Mouse (Mus musculus) intestine, postnatal 0 days (tissue): Measurements from ENCODE around the gene Cdc37. TPM values are rescaled to one million over a fixed set of nuclear protein-coding genes. Genes with fewer than 3 reads are reported as not detected.

Source experiments
- ATAC-seq: fragments of 200-750 bp; cut with Nextera tagmentation; 2 replicates; pipeline ENCODE4 v1.8.0; 2017; ENCODE audit warnings: mild to moderate bottlenecking, moderate TSS enrichment, moderate library complexity
- H3K27ac ChIP-seq: fragments of 300-500 bp; sonication (generic); 2 replicates; pipeline ENCODE4 v1.5.1; 2014; ENCODE audit warnings: mild to moderate bottlenecking, low read depth, low read length, moderate library complexity
- H3K27me3 ChIP-seq: fragments of 300-500 bp; sonication (generic); replicated peaks from 2 replicates; pipeline ENCODE4 v1.6.1; 2014; ENCODE audit warnings: low read length, mixed read lengths; ENCODE audit not compliant: control insufficient read depth, insufficient read depth
- H3K36me3 ChIP-seq: fragments of 300-500 bp; sonication (generic); 2 replicates; pipeline ENCODE4 v1.6.1; 2014; ENCODE audit warnings: mild to moderate bottlenecking, moderate library complexity; ENCODE audit not compliant: control insufficient read depth, insufficient read depth
- H3K4me1 ChIP-seq: fragments of 300-500 bp; sonication (generic); replicated peaks from 2 replicates; pipeline ENCODE4 v1.6.1; 2014; ENCODE audit warnings: antibody characterized with exemption, low read length, mixed read lengths; ENCODE audit not compliant: control insufficient read depth, insufficient read depth
- H3K4me2 ChIP-seq: fragments of 300-500 bp; sonication (generic); replicated peaks from 2 replicates; pipeline ENCODE4 v1.6.1; 2014; ENCODE audit warnings: low read depth, mild to moderate bottlenecking, moderate library complexity
- H3K4me3 ChIP-seq: fragments of 300-500 bp; sonication (generic); 2 replicates; pipeline ENCODE4 v1.5.1; 2014; ENCODE audit warnings: low read depth, low read length
- H3K9ac ChIP-seq: fragments of 300-500 bp; sonication (generic); 2 replicates; pipeline ENCODE4 v1.6.1; 2014; ENCODE audit warnings: mild to moderate bottlenecking, low read depth, low read length
- H3K9me3 ChIP-seq: fragments of 300-500 bp; sonication (generic); 2 replicates; pipeline ENCODE4 v1.6.1; 2016; ENCODE audit warnings: mixed run types; ENCODE audit not compliant: control insufficient read depth
- CTCF ChIP-seq: sonication (generic); IDR thresholded peaks from 2 replicates; pipeline ENCODE4 v1.5.1; 2016; ENCODE audit warnings: low read depth, mild to moderate bottlenecking, control low read depth, antibody characterized with exemption, moderate library complexity
- WGBS: fragments of 180-500 bp; shearing (Covaris S2); extraction: QIAGEN DNeasy Blood & Tissue Kit; methylation state at CpG from one replicate; pipeline ENCODE4 v1.1.7; 2014; 5-methylcytosine and 5-hydroxymethylcytosine counted together
- polyA plus RNA-seq: library from polyadenylated mRNA; unstranded; fragments of >200 nt; fragmentation: Nextera tagmentation; extraction: Ambion mirVana; gene quantifications from 2 replicates; pipeline ENCODE4 v1.2.1, GENCODE M21; 2015

Cdc37 gene
- polyA plus RNA-seq, 1 experiment from 2014 or later = 115 TPM

DNA sequence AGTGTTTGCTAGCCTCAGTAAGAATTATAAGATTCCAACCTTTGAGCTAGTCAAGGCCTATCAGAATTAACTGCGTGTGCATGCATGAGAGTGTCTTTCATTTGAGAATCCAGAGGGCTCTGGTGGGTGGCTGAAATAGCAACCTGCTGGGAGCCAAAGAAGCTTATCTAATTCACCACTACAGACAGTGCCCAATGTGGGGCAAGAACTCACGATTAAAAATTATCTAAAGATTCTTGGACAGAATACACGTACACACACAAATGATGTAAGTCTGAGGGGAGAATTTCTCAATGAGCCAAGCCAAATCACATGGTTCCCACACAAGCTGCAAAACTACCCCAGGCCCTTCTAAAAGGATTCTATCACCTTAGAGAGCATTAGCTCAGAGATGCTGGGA, 66.5 kb downstream of the Cdc37 start:
- no peaks in the 10 kb centered on the region for H3K4me1 ChIP-seq
- 84% methylated on average over 3 of the region's 3 CpGs for WGBS
- no peak overlapping the region for H3K9ac ChIP-seq
- ATAC-seq = no peak
- no peak overlapping the region for H3K4me3 ChIP-seq
- no peaks in the 10 kb centered on the region for H3K27me3 ChIP-seq
- H3K4me2 ChIP-seq = no peak overlapping the region
- peaks cover 77% of the 10 kb centered on the region for H3K36me3 ChIP-seq
- H3K27ac ChIP-seq = no peak overlapping the region
- no peaks in the 10 kb centered on the region for H3K9me3 ChIP-seq
- TF ChIP-seq CTCF = no peak

Other genes with a start within 250 kb of the Cdc37 start
- 18.5 and 19.2 TPM in 2 replicates for gene Dnmt1, start 190.1 kb downstream of the Cdc37 start, polyA plus RNA-seq
- gene S1pr2, start 173.2 kb downstream of the Cdc37 start, polyA plus RNA-seq = 9.5 and 11.4 TPM in 2 replicates
- 107 and 113 TPM in 2 replicates for gene Mrpl4, start 147.2 kb downstream of the Cdc37 start, polyA plus RNA-seq
- gene Icam1, start 134.0 kb downstream of the Cdc37 start, polyA plus RNA-seq = 10.2 and 11.8 TPM in 2 replicates
- gene Icam4, start 120.6 kb downstream of the Cdc37 start, polyA plus RNA-seq = 0.12 and 0.20 TPM in 2 replicates
- gene Icam5, start 117.9 kb downstream of the Cdc37 start, polyA plus RNA-seq = 0.08 and 0.12 TPM in 2 replicates
- not detected in 2 replicates for gene Zglp1, start 82.9 kb downstream of the Cdc37 start, polyA plus RNA-seq
- gene Gm49373, start 76.9 kb downstream of the Cdc37 start, polyA plus RNA-seq = 0.09 and 0.13 TPM in 2 replicates
- 42.7 and 46.3 TPM in 2 replicates for gene Fdx1l, start 76.4 kb downstream of the Cdc37 start, polyA plus RNA-seq
- 0.22 and 0.42 TPM in 2 replicates for gene Gm38431, start 58.0 kb downstream of the Cdc37 start, polyA plus RNA-seq
- 22.5 and 26.2 TPM in 2 replicates for gene Raver1, start 58.0 kb downstream of the Cdc37 start, polyA plus RNA-seq
- 8.0 and 9.2 TPM in 2 replicates for gene Tyk2, start 18.7 kb downstream of the Cdc37 start, polyA plus RNA-seq
- gene Pde4a, start 15.7 kb upstream of the Cdc37 start, polyA plus RNA-seq = 2.8 and 3.5 TPM in 2 replicates
- 38.3 and 42.4 TPM in 2 replicates for gene Keap1, start 89.4 kb upstream of the Cdc37 start, polyA plus RNA-seq
- not detected in 2 replicates for gene S1pr5, start 98.5 kb upstream of the Cdc37 start, polyA plus RNA-seq
- gene Atg4d, start 115.3 kb upstream of the Cdc37 start, polyA plus RNA-seq = 44.7 and 48.1 TPM in 2 replicates
- gene Kri1, start 138.0 kb upstream of the Cdc37 start, polyA plus RNA-seq = 7.0 and 7.2 TPM in 2 replicates
- gene Cdkn2d, start 141.4 kb upstream of the Cdc37 start, polyA plus RNA-seq = 24.1 and 25.8 TPM in 2 replicates
- gene Ap1m2, start 162.4 kb upstream of the Cdc37 start, polyA plus RNA-seq = 192 and 208 TPM in 2 replicates
- 13.3 and 13.8 TPM in 2 replicates for gene Slc44a2, start 170.7 kb upstream of the Cdc37 start, polyA plus RNA-seq
- 41.0 and 42.8 TPM in 2 replicates for gene Ilf3, start 217.9 kb upstream of the Cdc37 start, polyA plus RNA-seq